Mouse (Mus musculus) layer of hippocampus, adult 11-12 months (tissue): ENCODE results near the gene Plekhm3.
"Not testable (repeated sequence)": the region's sequence is repeated elsewhere in the genome, so short reads cannot be mapped to it uniquely, and the experiment has no call there.

ENCODE experiments used
- DNase-seq: peaks from one replicate; pipeline ENCODE4 v3.0.0; 2022; ENCODE audit warnings: low spot score

Plekhm3 gene

GRCm38 (mm10) chr1:64956479-64956961 lies at the start of gene Plekhm3:
Gene Plekhm3, minus strand, starts transcription at chr1:64956824.
- DNase-seq: peak; percentile 82

- no peak for DNase-seq
Measured at GRCm38 (mm10) chr1:65005575-65005974, 49.0 kb upstream of the Plekhm3 start.

- DNase-seq: no peak
Measured at GRCm38 (mm10) chr1:65004526-65004925, 47.9 kb upstream of the Plekhm3 start.

- no peak for DNase-seq
Measured at GRCm38 (mm10) chr1:64993206-64993605, 36.6 kb upstream of the Plekhm3 start.

GRCm38 (mm10) chr1:64988176-64988575 lies 31.6 kb upstream of the Plekhm3 start:
- no peak for DNase-seq

- peak; percentile 87 for DNase-seq
Measured at GRCm38 (mm10) chr1:64986120-64986519, 29.5 kb upstream of the Plekhm3 start.

- DNase-seq: no peak
Measured at GRCm38 (mm10) chr1:64983247-64983646, 26.6 kb upstream of the Plekhm3 start.

- peak; percentile 15 for DNase-seq
Measured at GRCm38 (mm10) chr1:64978321-64978799, 21.7 kb upstream of the Plekhm3 start.

- no peak for DNase-seq
Measured at GRCm38 (mm10) chr1:64975346-64975745, 18.7 kb upstream of the Plekhm3 start.

GRCm38 (mm10) chr1:64970685-64971084 lies 14.1 kb upstream of the Plekhm3 start:
- no peak for DNase-seq

- DNase-seq: no peak
Measured at GRCm38 (mm10) chr1:64957021-64957489, 431 bp upstream of the Plekhm3 start.

- not testable (repeated sequence) for DNase-seq
Measured at GRCm38 (mm10) chr1:64954786-64955185, 1.8 kb downstream of the Plekhm3 start.

- no peak for DNase-seq
Measured at GRCm38 (mm10) chr1:64950271-64950670, 6.4 kb downstream of the Plekhm3 start.

GRCm38 (mm10) chr1:64949377-64949776 lies 7.2 kb downstream of the Plekhm3 start:
- DNase-seq: no peak

GRCm38 (mm10) chr1:64946106-64946505 lies 10.5 kb downstream of the Plekhm3 start:
- DNase-seq: no peak

- DNase-seq: no peak
Measured at GRCm38 (mm10) chr1:64945214-64945785, 11.3 kb downstream of the Plekhm3 start.

GRCm38 (mm10) chr1:64944746-64945145 lies 11.9 kb downstream of the Plekhm3 start:
- no peak for DNase-seq

- no peak for DNase-seq
Measured at GRCm38 (mm10) chr1:64942006-64942755, 14.4 kb downstream of the Plekhm3 start.

GRCm38 (mm10) chr1:64938907-64939306 lies 17.7 kb downstream of the Plekhm3 start:
- DNase-seq: no peak

- DNase-seq: no peak
Measured at GRCm38 (mm10) chr1:64937692-64938091, 18.9 kb downstream of the Plekhm3 start.

GRCm38 (mm10) chr1:64932921-64933320 lies 23.7 kb downstream of the Plekhm3 start:
- no peak for DNase-seq

GRCm38 (mm10) chr1:64930124-64930523 lies 26.5 kb downstream of the Plekhm3 start:
- DNase-seq: no peak

- no peak for DNase-seq
Measured at GRCm38 (mm10) chr1:64929673-64930072, 27.0 kb downstream of the Plekhm3 start.
